Mouse (Mus musculus): Measurements from ENCODE around the gene Itk.
A peak's percentile ranks its signal among the peaks of the same experiment; 100 is the strongest.

Itk gene

DNA sequence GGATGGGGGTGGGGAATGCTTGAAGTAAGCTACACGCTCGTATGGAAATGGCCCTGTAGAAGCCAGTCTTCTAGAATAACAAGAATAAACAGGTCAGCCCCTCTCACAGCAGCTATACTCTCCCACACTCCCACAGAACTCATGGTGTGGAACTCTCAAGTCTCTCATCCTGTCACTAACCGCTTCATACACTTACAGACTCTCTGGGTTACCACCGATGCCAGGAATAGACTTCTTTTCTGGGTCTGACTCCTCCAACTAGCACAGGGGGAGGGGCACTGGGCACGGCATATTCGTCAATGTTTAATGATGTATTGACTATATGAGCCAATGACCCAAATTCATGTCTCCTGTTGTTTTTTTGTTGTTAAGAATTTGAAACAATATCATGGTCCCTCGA, 82.5 kb downstream of the Itk start:
- no peak for DNase-seq (ENCODE audit: low read depth)

- DNase-seq (ENCODE audit: low read depth), result no peak
Observed at GRCm38 (mm10) chr11:46305881-46306520, 83.3 kb downstream of the Itk start.

DNA sequence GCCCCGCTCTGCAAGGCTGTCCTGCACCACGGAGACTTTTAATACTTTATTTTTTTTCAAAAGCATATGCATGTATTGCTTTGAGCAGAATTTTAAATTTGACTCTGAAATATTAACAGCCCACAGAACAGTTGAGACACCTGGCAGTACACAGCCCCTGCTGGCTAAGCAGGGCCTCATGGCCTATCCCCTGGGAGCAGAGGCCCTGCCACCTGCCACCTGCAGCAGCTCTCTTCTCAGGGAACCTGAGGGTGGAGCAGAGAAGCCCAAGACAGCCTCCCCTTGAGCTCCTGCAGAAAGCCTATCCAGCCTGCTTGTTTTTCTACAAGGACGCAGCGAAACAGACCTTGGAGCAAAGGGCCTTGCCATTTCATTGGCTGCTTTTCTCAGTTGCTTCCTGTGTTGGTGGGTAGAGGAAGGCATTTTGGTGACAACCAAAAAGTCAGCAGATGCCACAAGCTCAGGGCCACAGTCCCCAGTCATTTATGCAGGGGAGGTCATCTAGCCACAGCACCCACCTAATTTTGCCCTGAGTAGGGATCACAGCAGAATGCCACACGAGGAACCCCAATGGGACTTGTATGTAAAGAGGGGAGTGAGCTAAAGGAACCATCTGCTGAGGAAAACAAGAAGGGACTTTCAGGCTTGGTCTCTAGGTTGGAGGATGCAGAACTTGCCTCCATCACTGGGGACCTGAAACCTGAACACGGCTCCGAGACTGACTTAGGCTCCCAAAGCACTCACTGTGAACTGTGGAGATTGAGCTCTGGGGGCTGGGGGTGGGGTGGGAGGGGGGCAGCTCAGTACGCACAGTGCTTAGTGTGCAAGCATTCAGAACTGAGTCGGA, 84.2 kb downstream of the Itk start:
- DNase-seq (ENCODE audit: low read depth), result no peak

- no peak for DNase-seq (ENCODE audit: low read depth)
Observed at GRCm38 (mm10) chr11:46304093-46304492, 85.2 kb downstream of the Itk start.

DNA sequence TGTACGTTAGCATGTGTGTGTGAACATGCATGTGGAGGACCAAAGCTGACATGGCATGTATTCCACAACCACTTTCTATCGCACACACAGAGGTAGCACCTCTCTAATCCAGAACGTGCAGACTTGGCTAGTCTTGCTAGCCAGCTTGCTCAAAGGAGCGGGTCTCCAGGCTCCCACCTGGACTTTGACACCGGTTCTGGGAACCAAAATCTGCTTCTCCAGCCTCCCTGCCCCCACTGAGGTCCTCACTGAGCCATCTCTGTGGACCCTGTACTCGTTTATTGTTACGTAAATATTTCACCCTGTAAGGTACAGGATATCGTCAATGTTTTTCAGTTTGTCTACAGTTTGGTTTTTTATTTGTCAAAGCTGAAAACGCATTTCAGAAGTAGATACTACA, 86.8 kb downstream of the Itk start:
- DNase-seq (ENCODE audit: low read depth), result no peak

DNA sequence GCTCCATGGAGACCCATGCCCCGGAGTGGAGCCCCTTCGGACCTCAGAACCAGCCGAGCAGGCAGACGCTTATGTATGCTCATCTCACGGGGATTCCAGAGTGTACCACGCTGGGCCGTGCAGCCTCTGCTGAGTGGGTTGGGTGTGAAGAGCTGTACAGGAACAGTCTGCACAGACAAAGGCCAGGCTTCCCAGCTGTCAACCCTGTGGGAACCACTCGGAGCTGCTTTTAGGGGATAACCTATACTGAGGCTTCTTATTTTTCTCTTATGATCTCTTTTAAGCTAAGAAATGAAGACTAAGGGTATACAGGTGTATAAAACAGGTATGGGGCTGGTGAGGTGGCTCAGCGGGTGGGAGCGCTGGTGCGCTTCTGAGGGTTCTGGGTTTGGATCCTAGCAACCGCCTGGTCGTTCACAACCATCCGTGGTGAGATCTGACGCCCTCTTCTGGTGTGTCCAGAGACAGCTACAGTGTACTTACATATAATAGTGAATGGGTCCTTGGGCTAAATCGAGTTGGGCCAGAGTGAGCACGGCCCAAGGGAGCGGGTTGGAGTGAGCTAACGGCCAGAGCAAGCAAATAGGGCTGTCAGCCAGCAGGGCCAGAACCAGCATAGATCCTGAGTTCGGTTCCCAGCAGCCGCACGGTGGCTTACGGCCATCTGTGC, 87.6 kb downstream of the Itk start:
- DNase-seq (ENCODE audit: low read depth), result no peak

DNA sequence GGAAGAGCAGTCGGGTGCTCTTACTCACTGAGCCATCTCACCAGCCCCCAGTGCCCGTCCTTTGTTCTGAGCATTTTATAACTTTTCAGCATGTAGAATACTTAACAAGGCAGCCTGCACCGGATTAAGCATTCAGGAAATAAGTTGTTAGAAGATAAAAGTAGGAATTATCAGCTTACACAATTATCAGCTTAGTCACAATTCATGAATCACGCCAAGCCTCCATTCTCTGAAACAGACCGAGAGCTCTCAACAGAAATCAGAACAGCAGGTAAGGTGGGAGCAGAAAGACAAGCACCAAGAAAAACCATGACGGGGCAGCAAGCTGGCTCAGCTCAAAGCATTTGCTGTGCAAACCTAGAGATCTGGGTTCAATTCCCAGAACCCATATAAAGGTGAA, 89.4 kb downstream of the Itk start:
- DNase-seq (ENCODE audit: low read depth), result no peak

- DNase-seq (ENCODE audit: low read depth), result no peak
Observed at GRCm38 (mm10) chr11:46298889-46299785, 90.2 kb downstream of the Itk start.

GRCm38 (mm10) chr11:46294390-46294789, 94.9 kb downstream of the Itk start:
- DNase-seq (ENCODE audit: low read depth), result no peak

GRCm38 (mm10) chr11:46293491-46293890, 95.8 kb downstream of the Itk start:
- DNase-seq (ENCODE audit: low read depth), result no peak

- peak; percentile 43 for DNase-seq (ENCODE audit: low read depth)
Observed at GRCm38 (mm10) chr11:46290988-46291405, 98.3 kb downstream of the Itk start.

GRCm38 (mm10) chr11:46289561-46289960, 99.8 kb downstream of the Itk start:
- DNase-seq (ENCODE audit: low read depth), result no peak

DNA sequence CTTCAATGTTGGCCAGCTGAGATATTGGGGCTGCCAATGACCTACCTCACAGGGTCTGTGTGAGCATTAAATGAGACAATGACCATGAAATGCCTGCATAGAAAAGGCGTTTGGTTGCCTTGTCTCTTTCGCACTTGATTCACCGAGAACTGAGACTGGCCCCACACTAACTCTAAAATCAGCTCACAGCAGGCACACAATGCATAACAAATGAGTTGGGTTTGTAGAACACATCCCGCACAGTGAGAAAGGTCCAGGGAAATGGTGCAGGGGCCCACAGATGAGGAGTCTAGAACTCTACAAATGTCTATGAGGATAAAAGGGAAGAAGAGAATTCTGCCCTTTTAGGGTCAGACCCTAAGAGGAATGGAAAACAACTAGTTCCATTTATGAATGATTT, 100.3 kb downstream of the Itk start:
- no peak for DNase-seq (ENCODE audit: low read depth)

DNA sequence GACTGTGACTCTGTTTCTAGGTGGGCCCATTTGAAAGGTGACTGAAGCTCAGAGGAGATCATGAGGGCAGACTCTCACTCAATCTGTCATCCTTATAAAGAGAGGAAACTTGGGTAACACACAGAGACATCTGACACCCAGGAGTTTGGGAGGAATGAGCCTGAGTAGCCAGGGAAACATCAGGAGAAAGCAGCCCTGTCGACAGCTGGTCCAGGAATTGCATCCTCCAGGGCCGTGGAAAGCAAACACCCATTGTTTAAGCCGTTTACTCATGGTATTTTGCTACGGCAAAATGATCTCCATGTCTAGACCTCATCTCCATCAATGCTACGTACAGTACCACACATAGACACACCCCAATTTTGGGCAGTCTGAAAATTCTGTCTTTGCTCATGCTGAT, 101.2 kb downstream of the Itk start:
- DNase-seq (ENCODE audit: low read depth), result no peak

DNA sequence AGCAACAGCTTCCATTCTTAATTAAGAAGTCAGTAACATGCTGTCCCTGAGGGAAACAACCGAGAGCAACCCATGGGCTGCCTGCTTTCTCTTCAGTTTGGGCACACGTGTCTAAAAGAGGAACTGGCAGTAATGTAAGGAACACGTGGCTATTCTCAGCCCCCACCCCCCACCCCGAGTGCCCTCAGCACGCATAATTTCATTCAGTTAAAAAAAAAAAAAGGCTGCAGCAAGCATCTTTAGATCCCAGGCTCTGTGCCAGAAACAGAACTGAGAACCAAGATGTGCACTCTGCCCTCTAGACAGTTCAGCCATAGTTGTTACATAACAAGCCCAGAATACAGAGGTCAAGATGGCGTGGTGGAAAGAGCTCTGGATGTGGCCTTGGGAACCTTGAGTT, 102.5 kb downstream of the Itk start:
- peak; percentile 16 for DNase-seq (ENCODE audit: low read depth)

DNA sequence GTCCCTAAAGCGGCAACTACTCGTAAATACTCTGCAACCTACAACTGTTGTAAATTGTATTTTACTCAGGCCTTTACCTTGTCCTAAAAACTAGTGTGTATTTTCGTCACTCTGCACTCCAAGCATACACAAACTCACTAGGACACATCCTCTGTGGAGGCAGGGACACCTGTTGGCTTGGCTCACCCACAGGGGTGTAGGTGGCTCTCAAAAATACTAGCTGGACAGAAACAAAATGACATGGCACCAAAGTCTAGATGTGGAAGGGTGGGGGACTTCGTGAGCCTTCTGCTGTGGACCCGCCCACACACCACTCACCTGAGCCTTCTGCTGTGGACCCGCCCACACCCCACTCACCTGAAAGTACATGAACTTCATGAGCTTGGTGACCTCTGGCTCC, 105.5 kb downstream of the Itk start:
- no peak for DNase-seq (ENCODE audit: low read depth)

DNA sequence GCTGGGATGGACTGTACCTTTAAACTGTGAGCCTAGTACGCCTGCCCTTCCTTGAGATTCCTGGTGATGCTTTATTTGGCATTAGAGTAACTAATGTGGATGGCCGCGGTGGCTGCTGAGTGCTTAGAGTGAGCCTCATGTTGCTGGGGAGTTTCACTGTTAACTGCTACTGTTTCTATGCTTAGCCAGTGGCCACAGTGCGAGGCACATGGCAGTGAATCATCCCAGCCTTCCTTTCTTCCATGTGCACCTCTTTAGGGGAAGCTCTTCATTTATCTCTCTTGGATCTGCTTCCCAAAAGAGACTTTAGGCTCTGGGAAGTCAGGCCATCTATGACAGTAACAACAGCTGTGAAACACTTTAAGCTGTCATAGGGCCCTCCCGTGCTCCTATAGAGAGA, 106.7 kb downstream of the Itk start:
- no peak for DNase-seq (ENCODE audit: low read depth)

DNA sequence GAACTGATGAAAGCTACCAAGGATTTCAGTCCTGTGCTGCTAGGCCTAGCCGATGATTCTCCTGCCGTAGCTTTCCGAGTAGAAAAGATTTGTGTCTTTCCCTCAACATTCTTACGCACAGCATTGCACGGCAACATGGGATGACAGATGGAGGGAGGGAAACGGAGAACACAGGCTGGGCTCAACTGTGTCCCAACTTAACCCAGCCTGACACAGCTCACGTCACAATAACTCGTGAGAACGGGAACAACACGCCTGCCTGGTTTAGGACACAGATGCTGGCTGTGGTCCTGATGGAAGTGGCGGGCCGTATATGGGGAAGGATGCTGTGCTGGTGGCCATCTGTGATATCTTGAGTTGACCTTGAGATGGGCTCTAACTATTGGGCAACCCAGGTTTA, 110.6 kb downstream of the Itk start:
- DNase-seq (ENCODE audit: low read depth), result no peak

- DNase-seq (ENCODE audit: low read depth), result no peak
Observed at GRCm38 (mm10) chr11:46278140-46278539, 111.2 kb downstream of the Itk start.

DNA sequence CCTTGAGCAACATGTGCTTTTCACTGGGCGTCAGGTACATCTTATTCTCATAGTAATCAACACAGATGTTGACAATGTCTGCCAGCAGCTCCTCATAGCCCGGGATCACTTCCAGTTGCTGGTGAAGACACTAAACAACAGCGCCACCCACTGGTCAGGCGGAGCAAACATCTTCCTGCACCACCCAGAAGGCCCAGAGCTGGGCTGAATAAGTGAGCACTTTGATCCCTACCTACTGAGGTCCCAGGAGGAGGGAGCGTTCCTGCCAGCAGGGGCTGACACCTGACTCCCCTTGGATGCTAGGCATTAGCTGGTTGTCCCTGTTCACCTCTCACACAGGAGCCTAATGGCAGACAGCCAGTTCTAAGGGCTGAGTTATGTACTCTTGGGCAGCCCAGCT, 112.5 kb downstream of the Itk start:
- peak; percentile 54 for DNase-seq (ENCODE audit: low read depth)

DNA sequence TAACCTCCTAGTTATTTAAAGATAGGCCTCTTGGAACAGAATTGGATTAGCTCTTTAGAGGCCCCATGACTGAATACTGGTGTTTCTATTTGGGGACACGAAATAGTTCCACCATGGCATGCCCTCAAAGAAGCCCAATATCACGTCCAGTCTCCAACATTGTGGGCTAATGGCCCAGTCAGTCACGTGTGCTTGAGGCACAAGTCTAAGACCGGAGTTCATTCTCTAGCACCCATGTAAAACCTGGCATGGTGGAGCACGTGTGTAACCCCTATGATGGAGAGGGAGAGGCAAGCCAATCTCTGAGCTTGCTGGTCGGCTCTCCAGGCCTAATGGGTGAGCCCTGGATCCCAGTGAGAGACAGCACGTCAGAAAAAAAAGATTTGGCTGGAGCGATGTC, 113.1 kb downstream of the Itk start:
- DNase-seq (ENCODE audit: low read depth), result no peak

DNA sequence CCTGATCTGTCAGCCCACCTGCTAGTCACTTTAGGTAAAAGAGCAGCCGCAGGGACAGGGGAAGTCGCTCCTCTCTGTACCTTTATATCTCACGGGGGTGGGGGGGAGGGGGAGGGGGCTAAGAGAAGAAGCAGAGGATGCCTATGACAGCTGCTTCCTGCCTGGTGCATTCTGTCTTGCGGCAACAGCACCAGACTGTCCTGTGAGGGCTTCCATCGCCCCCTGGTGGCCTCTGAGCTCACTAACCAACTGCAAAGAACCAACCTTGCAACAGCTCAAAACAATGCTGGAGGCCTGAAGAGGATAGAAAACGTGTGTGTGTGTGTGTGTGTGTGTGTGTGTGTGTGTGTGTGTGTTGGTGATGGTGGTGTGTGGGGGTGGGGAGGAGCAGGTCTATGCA, 114.0 kb downstream of the Itk start:
- DNase-seq (ENCODE audit: low read depth), result peak; percentile 87

All from NIH3T3 (cell line).